Mouse (Mus musculus): ENCODE measurements at regions not wholly inside any gene's neighbourhood (a gene's known extent, or its start where the extent isn't known, plus 50 kb on each side); places are given as distances from the start of the nearest gene placed in this dataset.
"Not testable (repeated sequence)": the region's sequence is repeated elsewhere in the genome, so short reads cannot be mapped to it uniquely, and the experiment has no call there.

DNA sequence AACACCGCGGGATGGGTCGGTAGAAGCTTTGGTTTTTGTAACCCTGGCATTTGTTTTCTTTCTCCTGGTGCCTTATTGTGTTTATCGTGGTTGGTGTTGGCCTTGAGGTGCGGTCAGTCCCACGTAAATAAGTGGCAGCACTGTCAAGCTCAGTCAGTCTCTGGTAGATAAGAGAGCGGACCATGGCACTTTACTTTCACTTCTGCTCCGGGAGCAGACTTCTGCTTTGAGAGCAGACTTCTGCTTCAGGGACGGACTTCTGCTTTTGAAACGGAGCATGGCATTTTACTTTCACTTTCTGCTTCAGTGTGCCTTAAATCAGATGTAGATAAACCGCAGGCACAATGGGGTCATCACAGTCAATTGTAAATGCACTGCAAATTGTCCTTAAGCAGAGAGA is 54.3 kb upstream of the Ccdc66 start:
- DNase-seq = not testable (repeated sequence)

DNA sequence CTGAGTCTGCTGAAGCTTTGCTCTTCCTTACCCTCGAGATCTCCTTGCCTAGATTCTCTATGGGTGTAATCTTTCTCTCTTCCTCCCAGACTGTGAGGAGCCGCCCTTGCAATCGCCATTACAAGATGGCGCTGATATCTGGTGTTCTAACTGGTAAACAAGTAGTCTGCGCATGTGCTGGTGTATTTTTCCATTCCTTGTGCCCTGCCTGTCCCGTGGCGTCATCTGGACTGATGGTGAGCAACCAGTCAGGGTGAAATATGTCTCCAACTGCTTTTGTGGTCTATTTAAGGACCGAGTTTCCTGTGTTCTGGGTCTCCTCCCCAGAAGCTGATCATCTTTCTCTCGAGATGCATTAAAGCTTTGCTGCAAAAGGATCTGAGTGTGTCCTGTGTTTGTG is 53.7 kb upstream of the Ccdc66 start:
- not testable (repeated sequence) for DNase-seq

DNA sequence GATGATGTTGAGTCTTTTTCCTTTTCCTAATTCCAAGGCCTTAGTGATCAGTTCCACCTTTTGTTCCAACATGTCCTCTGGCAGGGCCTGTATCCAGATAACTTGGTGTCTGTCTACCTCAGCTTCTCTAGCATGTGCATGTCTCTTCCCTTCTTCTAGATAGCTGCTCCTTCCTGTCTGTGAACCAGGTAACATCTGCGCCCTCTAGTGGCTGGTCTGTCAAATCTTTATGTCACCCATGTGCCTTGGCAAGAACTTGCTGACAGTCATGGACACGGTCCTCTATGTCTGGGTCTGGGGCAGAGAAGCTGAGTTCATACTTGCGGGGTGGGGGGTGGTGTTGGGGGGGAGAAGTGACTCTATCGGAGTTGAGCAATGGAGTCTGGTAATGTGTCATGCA is 52.2 kb upstream of the Ccdc66 start:
- DNase-seq = peak; percentile 62

DNA sequence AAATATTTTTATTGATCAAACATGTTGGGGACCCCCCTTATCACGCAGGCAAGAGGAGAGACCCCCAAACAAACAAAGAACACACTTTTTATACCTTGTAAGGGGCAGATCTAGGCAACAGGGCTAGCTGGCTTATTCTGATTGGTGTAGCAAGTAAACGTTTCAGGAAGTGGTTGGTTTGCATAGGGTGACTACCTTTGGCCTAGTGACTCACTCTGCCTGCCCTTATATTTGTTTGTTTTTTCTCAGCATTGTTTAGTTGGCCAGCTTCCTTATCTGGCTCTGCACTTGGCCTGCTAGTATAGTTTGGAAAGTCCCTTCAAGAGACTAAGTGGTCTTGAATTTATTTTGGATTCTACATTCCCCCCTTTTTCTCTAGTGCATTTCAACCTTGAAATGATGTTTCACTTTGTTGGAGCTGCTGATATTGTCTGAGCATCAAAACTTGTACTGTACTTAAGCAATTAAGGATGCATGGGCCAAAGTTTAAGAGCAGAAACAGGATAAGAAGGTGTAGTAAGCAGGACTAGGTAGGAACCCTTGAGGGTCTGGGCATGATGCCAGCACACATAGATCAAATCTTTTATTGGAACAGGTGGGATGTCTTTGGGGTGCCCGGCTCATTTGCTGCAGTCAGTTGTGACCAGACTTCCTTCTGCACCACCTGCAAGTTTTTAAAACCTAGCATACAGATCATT is 50.7 kb upstream of the Ccdc66 start:
- no peak for DNase-seq
